9 mouse cellular contexts compared by ENCODE assay signal in the genomic region with DNA sequence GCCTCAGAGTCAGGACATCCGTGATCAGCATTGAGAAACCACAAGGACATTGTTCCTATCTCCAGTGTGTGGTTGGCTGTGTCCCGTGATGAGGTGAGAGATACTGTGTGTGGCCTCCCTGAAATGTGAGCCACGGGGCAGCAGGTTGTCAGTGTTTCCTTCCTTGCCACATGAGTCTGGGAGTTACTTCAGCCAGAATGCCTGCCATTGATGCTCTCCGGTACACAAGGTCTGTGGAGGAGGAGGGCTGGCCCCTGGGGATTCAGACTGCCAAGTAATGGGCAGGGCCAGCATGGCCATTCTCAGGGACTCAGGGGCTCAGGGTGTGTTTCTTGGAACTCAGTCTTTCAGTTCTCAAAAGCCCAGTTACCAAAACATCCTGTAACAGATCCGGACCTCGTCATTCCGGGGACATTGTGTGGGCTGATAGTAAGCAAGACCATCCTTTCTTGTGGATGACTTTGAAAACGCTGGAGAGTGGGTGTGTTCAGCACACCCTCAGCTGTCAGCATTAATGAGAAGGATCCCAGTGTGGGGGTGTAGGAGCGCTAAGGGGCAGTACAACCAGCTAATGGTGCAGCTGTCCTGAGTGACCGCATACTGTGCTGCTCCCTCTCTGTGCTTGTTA. TPM values are rescaled to one million over a fixed set of nuclear protein-coding genes. Genes with fewer than 3 reads are reported as not detected.
DNase-seq lines count a peak whose midpoint lies in the region; ATAC-seq and TF ChIP-seq lines count a peak whose summit lies in the region.
"Had no signal": no experiment of that assay in that cellular context is flagged by ENCODE, and none has a peak within 500 bp of the region (broad histone marks: within the 10 kb centered on the region; RNA-seq: fewer than 3 reads in every experiment).

No protein-coding gene starts in this region.

- H3K9me3 ChIP-seq in stomach, postnatal 0 days (ENCODE audit: control insufficient read depth, low read length), result no peaks in the 10 kb centered on the region
- H3K9me3 ChIP-seq: embryonic facial prominence, embryonic 15.5 days had no signal

- TF ChIP-seq CTCF in testis, adult 2 months (IDR thresholded peaks at IDR 0.05; ENCODE audit: control insufficient read depth, insufficient read depth, insufficient replicate concordance, low read depth, low read length), result no peak
- TF ChIP-seq CTCF in liver, adult 2 months (IDR thresholded peaks at IDR 0.05; ENCODE audit: low read depth, low read length), result no peak
- TF ChIP-seq CTCF in stomach, postnatal 0 days (IDR thresholded peaks at IDR 0.05; ENCODE audit: low read depth), result no peak

- H3K36me3 ChIP-seq in testis, adult 2 months (ENCODE audit: control insufficient read depth, insufficient read depth, low read length), result no peaks in the 10 kb centered on the region
- peaks cover 6% of the 10 kb centered on the region; the same call in 1 of the 2 replicates for H3K36me3 ChIP-seq in liver, adult 2 months (ENCODE audit: control insufficient read depth, insufficient read depth, low read length)
- H3K36me3 ChIP-seq in stomach, postnatal 0 days (ENCODE audit: control insufficient read depth, insufficient read depth, low read length), result 0 out of 2 replicates have a peak, but pooled peaks cover 5% of the 10 kb centered on the region

- no peak for ATAC-seq in stomach, postnatal 0 days (ENCODE audit: low FRiP score, low TSS enrichment)

- H3K27me3 ChIP-seq in testis, adult 2 months (ENCODE audit: control insufficient read depth, insufficient read depth, low read length), result no peaks in the 10 kb centered on the region
- H3K27me3 ChIP-seq in liver, adult 2 months (ENCODE audit: control insufficient read depth, insufficient read depth, low read length), result no peaks in the 10 kb centered on the region
- H3K27me3 ChIP-seq in stomach, postnatal 0 days (ENCODE audit: control insufficient read depth, insufficient read depth, low read length), result no peaks in the 10 kb centered on the region
- H3K27me3 ChIP-seq: embryonic facial prominence, embryonic 15.5 days had no signal

- DNase-seq in testis, postnatal 10 days (ENCODE audit: low spot score), result no peak
- peak; percentile 59 to 62 for DNase-seq in heart, adult 9 months (ENCODE audit: low spot score in 2 of 2)
- DNase-seq in liver, adult 2 months (ENCODE audit: extremely low read depth, low read depth, low spot score), result peak; percentile 50
- no peak for DNase-seq in stomach, postnatal 0 days (ENCODE audit: low spot score)
- no peak for DNase-seq in left cerebral cortex, adult 8-10 months (ENCODE audit: low spot score in 2 of 2)
- DNase-seq in urinary bladder, postnatal 25 days (ENCODE audit: low spot score), result no peak
- no peak for DNase-seq in embryo, embryonic 10 days (ENCODE audit: low spot score)

- peak overlapping the region; percentile 71; the same call in 1 of the 2 replicates for H3K4me2 ChIP-seq in stomach, postnatal 0 days (replicated peaks; ENCODE audit: low read depth)
- H3K4me2 ChIP-seq: embryonic facial prominence, embryonic 15.5 days had no signal

- TF ChIP-seq POLR2A in testis, adult 2 months (IDR thresholded peaks at IDR 0.05; ENCODE audit: control insufficient read depth, low read depth, low read length), result no peak
- TF ChIP-seq POLR2A in liver, adult 2 months (IDR thresholded peaks at IDR 0.05; ENCODE audit: extremely low read depth, insufficient read depth, low read length), result no peak

- H3K79me2 ChIP-seq in liver, adult 2 months (ENCODE audit: control insufficient read depth, insufficient read depth, low read length), result peaks cover 50% of the 10 kb centered on the region

- H3K4me1 ChIP-seq in testis, adult 2 months (ENCODE audit: control insufficient read depth, insufficient read depth, low read length), result peaks cover 11% of the 10 kb centered on the region
- peaks cover 48% of the 10 kb centered on the region for H3K4me1 ChIP-seq in liver, adult 2 months (ENCODE audit: control insufficient read depth, insufficient read depth, low read length)
- H3K4me1 ChIP-seq in stomach, postnatal 0 days (replicated peaks; ENCODE audit: control insufficient read depth, insufficient read depth), result peaks cover 8% of the 10 kb centered on the region; the same call in 1 of the 2 replicates

- H3K4me3 ChIP-seq in testis, adult 2 months (ENCODE audit: control insufficient read depth, low read depth, low read length), result peak overlapping the region; percentile 73
- H3K4me3 ChIP-seq in liver, adult 2 months (ENCODE audit: insufficient read depth, low read depth, low read length), result no peak overlapping the region
- H3K4me3 ChIP-seq in stomach, postnatal 0 days (ENCODE audit: low read depth, low read length), result peak overlapping the region; percentile 8; the same call in 1 of the 2 replicates

- H3K9ac ChIP-seq in liver, adult 2 months (ENCODE audit: low read depth, low read length), result no peak overlapping the region
- H3K9ac ChIP-seq in stomach, postnatal 0 days (ENCODE audit: low read length), result no peak overlapping the region
- H3K9ac ChIP-seq: embryonic facial prominence, embryonic 15.5 days had no signal

- WGBS in liver, adult 2 months, result 45% methylated on average over 10 of the region's 10 CpGs
- 58% methylated on average over 10 of the region's 10 CpGs for WGBS in stomach, postnatal 0 days

- peak overlapping the region; percentile 12; the same call in 1 of the 2 replicates for H3K27ac ChIP-seq in testis, adult 2 months (ENCODE audit: control insufficient read depth, insufficient read depth, low read depth, low read length)
- H3K27ac ChIP-seq in liver, adult 2 months (replicated peaks; ENCODE audit: insufficient read depth, low read depth, low read length), result 0 out of 2 replicates have a peak overlapping the region, but pooled peaks have one; percentile 9
- 0 out of 2 replicates have a peak overlapping the region, but pooled peaks have one; percentile 2 for H3K27ac ChIP-seq in stomach, postnatal 0 days (replicated peaks)
- H3K27ac ChIP-seq: embryonic facial prominence, embryonic 15.5 days had no signal

- no peak for TF ChIP-seq EP300 in stomach, postnatal 0 days (optimal IDR thresholded peaks at IDR 0.05)

RNA-seq across cellular contexts. Expression of a gene that starts 2.4 kb away (rescaled TPM):
- polyA plus RNA-seq in testis, adult 2 months (2012; rRNA removed), result 127 and 131 TPM in 2 replicates
- 146 and 168 TPM in 2 replicates for total RNA-seq in liver, adult 2 months (2014; rRNA removed)
- polyA plus RNA-seq in liver, adult 2 months (2012; rRNA removed), result 218 and 238 TPM in 2 replicates
- polyA plus RNA-seq in stomach, postnatal 0 days (2015; fragmentation: Nextera tagmentation; extraction: Ambion mirVana), result 278 and 317 TPM in 2 replicates
- total RNA-seq in left cerebral cortex, adult 8-10 months (2022), result 10 to 100 TPM; 80.9 to 92.5 (median 89.4) TPM

RNA-seq across cellular contexts. Expression of a gene that starts 22.0 kb away (rescaled TPM):
- 83.1 and 88.6 TPM in 2 replicates for polyA plus RNA-seq in testis, adult 2 months (2012; rRNA removed)
- total RNA-seq in liver, adult 2 months (2014; rRNA removed), result 59.6 and 108 TPM in 2 replicates
- polyA plus RNA-seq in liver, adult 2 months (2012; rRNA removed), result 170 and 226 TPM in 2 replicates
- polyA plus RNA-seq in stomach, postnatal 0 days (2015; fragmentation: Nextera tagmentation; extraction: Ambion mirVana), result 232 and 239 TPM in 2 replicates
- total RNA-seq in left cerebral cortex, adult 8-10 months (2022), result 100 to 1,000 TPM; 172 to 216 (median 192) TPM

RNA-seq across cellular contexts. Expression of a gene that starts 22.1 kb away (rescaled TPM):
- 0.72 TPM in 1 of 2 replicates, not detected in the other for polyA plus RNA-seq in testis, adult 2 months (2012; rRNA removed)
- total RNA-seq in liver, adult 2 months (2014; rRNA removed), result 0.47 TPM in 1 of 2 replicates, not detected in the other
- polyA plus RNA-seq in liver, adult 2 months (2012; rRNA removed), result not detected in 2 replicates
- 12.6 and 17.3 TPM in 2 replicates for polyA plus RNA-seq in stomach, postnatal 0 days (2015; fragmentation: Nextera tagmentation; extraction: Ambion mirVana)
- 10 to 100 TPM; 17.1 to 31.9 (median 23.8) TPM for total RNA-seq in left cerebral cortex, adult 8-10 months (2022)

RNA-seq across cellular contexts. Expression of a gene that starts 38.2 kb away (rescaled TPM):
- polyA plus RNA-seq in testis, adult 2 months (2012; rRNA removed), result 66.1 and 70.3 TPM in 2 replicates
- total RNA-seq in liver, adult 2 months (2014; rRNA removed), result 21.6 and 22.3 TPM in 2 replicates
- polyA plus RNA-seq in liver, adult 2 months (2012; rRNA removed), result 30.4 and 34.2 TPM in 2 replicates
- polyA plus RNA-seq in stomach, postnatal 0 days (2015; fragmentation: Nextera tagmentation; extraction: Ambion mirVana), result 53.8 and 54.5 TPM in 2 replicates
- 10 to 100 TPM; 44.8 to 51.1 (median 49.0) TPM for total RNA-seq in left cerebral cortex, adult 8-10 months (2022)

RNA-seq across cellular contexts. Expression of a gene that starts 53.9 kb away (rescaled TPM):
- polyA plus RNA-seq in testis, adult 2 months (2012; rRNA removed), result 0.77 and 0.81 TPM in 2 replicates
- total RNA-seq in liver, adult 2 months (2014; rRNA removed), result 4.8 and 5.6 TPM in 2 replicates
- polyA plus RNA-seq in liver, adult 2 months (2012; rRNA removed), result 4.2 and 5.6 TPM in 2 replicates
- 1.3 TPM in 2 replicates for polyA plus RNA-seq in stomach, postnatal 0 days (2015; fragmentation: Nextera tagmentation; extraction: Ambion mirVana)
- total RNA-seq in left cerebral cortex, adult 8-10 months (2022), result 10 to 100 TPM in 2 of 4 experiments, 1 to 10 TPM in 2; 3.8 to 20.4 (median 8.9) TPM

Comparison
In these comparisons a context has a peak if more than half of its experiments do, and no peak if none do; other contexts are left out.
1. DNase-seq: peak in heart, adult 9 months (2 of 2) and liver, adult 2 months (single experiment); none in testis, postnatal 10 days (single experiment), stomach, postnatal 0 days (single experiment), left cerebral cortex, adult 8-10 months (0 of 2), urinary bladder, postnatal 25 days (single experiment) and embryo, embryonic 10 days (single experiment).
2. Peak in every context shown above with its lines, with median percentiles within 50 percentile points of each other: H3K27ac ChIP-seq.